Mouse (Mus musculus): ENCODE data around the gene Efcab6. TPM values are rescaled to one million over a fixed set of nuclear protein-coding genes. Genes with fewer than 3 reads are reported as not detected.
A peak's percentile ranks its signal among the peaks of the same experiment; 100 is the strongest.

Gene Efcab6
- total RNA-seq, 2 experiments from 2014 or later, result 13.0 to 13.7 TPM

DNA sequence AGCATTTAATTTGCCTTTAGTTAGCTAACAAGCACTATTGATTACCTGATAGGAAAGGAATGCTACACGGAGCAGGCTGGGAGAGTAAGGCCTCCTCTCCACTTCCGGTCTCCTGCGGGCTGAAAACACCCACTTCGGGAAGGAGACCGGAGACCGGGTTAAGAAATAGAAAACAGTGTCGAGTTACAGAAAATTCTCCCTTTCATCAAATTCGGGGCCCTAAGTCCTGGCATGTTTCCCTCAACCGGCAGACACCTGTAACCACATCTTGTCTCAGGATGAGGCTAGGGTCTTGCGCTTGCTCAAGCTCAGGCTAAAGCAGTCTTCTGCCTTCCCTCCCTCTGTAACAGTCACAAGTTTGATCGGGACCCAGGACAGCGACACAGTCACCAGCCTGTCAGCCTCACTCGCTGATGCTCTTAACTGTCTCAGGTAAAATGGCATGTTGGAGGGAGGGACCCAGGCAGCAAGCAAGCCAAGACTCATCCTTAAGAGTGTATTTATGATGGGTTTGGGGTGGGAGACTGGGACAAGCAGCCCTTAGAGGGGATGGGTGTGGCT lies 5.0 kb upstream of the Efcab6 start:
- intact Hi-C loops (cut with DNase I), result loop anchor here (5.0 kb wide), 1 partner anchor 308 kb away; no protein-coding TSS in a partner anchor
- DNase-seq (ENCODE audit: low spot score in 2 of 2), result peak in 1 of 2 experiments; percentile 3

DNA sequence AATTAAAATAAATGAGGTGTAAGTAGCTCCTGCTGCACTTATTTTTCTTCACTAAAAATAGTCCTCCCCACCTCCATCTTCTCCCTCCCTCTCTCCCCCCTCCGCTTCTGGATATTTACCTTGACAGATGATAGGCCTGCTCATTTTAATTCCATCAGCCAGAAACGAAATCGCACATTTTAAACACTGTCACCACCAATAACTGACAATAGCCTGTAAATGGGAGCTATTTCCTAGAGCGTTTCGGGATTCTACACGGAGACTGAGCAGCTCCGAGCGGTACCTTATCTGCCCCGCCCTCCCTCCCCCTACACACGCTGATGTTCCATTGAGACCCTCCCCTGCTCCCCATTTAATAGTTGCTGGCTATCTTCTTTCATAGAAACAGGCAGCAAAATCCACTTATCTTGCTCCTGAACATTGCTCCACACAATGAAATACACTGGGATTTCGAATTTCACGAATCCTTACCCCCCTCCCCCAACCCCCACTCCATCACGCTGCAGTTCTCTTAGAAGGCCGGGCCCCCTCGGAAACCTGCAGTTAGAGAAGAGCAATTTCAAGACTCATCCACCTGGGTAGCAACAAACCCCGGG lies 4.4 kb upstream of the Efcab6 start:
- DNase-seq (ENCODE audit: low spot score in 2 of 2), result no peak
- intact Hi-C loops (cut with DNase I), result loop anchor here (5.0 kb wide), 1 partner anchor 307 kb away; no protein-coding TSS in a partner anchor

- intact Hi-C loops (cut with DNase I), result no loop called here
Observed at GRCm38 (mm10) chr15:84065701-84066100, 522 bp upstream of the Efcab6 start.

DNA sequence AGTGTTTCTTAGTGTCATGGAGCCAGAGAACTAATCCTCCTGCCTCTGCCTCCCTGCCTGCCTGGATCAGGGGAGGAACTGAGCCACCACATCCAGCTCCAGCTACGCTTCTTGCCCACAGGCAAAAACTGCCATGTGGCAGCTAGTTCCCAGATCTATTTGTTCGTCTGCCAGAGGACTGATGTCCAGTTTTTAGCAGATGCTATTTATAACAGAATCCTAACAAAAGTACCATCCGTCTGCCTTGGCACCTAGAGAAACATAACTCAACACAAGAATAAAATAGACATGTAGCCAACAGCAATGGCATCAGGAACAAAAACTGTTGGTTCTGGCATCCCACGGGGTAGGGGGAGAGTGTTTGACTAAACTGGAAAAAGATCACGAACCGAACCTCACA lies 6.3 kb downstream of the Efcab6 start:
- intact Hi-C loops (cut with DNase I), result no loop called here
- DNase-seq (ENCODE audit: low spot score in 2 of 2), result no peak

More at GRCm38 (mm10) chr15:84065701-84066100, 522 bp upstream of the Efcab6 start:
- no peak for DNase-seq (ENCODE audit: low spot score in 2 of 2)

- intact Hi-C loops (cut with DNase I), result no loop called here
- DNase-seq (ENCODE audit: low spot score in 2 of 2), result no peak
Observed at GRCm38 (mm10) chr15:84056083-84056482, 9.1 kb downstream of the Efcab6 start.

DNA sequence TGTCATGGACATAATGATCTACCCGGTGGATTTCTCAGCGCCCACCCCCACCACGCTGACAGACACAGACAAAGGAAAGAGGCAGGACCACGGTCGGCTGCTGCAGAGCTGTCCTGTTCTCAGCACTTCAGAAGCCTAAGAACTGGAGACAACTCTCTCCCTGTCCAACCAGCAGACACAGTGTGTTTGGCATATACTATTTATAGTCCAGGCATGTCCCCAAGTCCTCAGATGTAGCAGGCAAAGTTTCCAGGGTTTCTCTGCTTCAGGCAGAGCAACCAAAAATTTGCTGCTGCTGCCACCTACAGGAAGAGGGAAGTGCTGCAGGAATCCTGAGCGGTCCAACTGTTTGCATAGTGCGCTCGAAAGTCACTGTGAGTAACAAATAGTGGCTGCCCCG lies 11.3 kb downstream of the Efcab6 start:
- intact Hi-C loops (cut with DNase I), result loop anchor here (2.0 to 5.0 kb wide), 4 partner anchors 97 to 392 kb away; no protein-coding TSS in a partner anchor
- peak; percentile 73 to 86 for DNase-seq (ENCODE audit: low spot score in 2 of 2)

DNA sequence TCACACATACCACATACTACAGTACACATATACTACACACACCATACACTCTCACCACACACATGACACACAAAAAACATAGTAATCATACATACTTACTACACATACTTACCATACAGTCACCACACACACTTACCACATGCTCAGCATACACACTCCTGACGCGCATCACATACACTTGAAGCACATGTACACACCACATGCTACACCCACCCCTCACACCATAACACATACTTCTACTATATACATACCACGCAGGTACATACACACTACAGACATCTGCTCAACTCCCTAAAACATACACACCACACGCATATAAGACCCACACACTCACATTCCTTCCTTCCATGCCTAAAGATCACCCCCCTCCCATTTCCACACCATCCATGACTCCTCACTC lies 11.9 kb downstream of the Efcab6 start:
- intact Hi-C loops (cut with DNase I), result loop anchor here (5.0 kb wide), 2 partner anchors 96 to 391 kb away; no protein-coding TSS in a partner anchor
- no peak for DNase-seq (ENCODE audit: low spot score in 2 of 2)

- intact Hi-C loops (cut with DNase I), result loop anchor here (5.0 kb wide), 2 partner anchors 95 to 390 kb away; no protein-coding TSS in a partner anchor
- peak in 1 of 2 experiments; percentile 46 for DNase-seq (ENCODE audit: low spot score in 2 of 2)
Observed at GRCm38 (mm10) chr15:84052390-84052789, 12.8 kb downstream of the Efcab6 start.

DNA sequence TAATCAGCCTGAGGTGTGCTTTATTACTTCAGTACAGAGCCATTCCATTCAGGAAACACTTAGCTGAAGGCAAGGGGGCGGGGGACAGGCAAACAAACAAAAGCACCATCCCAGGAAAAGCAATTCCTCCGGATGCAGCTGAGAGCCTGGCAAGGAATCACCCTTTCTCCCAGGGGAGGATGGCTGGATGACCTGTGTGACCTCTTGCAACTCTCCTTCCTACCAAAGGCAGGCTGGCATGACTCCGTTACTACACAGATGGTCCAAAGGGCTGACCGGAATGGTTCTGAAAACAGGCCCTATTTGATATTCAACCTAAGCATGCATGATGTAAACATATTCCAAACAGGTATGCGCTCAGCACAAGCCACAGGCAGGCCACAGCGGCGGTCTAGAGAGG lies 15.6 kb downstream of the Efcab6 start:
- no peak for DNase-seq (ENCODE audit: low spot score in 2 of 2)
- intact Hi-C loops (cut with DNase I), result no loop called here

- intact Hi-C loops (cut with DNase I), result no loop called here
Observed at GRCm38 (mm10) chr15:84045562-84045961, 19.6 kb downstream of the Efcab6 start.

DNA sequence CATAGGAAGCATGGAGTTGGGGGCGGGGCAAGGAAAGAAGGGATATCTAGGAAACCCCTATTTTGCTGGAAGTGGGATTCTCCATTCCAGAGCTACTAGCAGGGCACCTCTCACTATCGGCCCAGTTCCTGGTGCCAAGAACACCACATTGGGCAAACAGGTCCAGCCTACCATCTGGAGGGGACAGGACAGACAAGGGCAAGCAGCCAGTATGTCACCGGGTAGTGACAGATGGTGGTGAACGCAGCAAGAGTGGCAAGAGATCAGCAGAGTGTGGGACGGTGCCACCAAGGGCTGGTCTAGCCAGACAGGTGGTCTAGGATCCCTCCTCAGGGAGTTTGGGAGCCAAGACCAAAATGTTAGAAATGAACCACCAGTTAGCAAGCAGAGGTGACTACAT lies 28.1 kb downstream of the Efcab6 start:
- intact Hi-C loops (cut with DNase I), result no loop called here

More at GRCm38 (mm10) chr15:84045562-84045961, 19.6 kb downstream of the Efcab6 start:
- DNase-seq (ENCODE audit: low spot score in 2 of 2), result no peak

GRCm38 (mm10) chr15:84025651-84026050 lies 39.5 kb downstream of the Efcab6 start:
- intact Hi-C loops (cut with DNase I), result no loop called here
- DNase-seq (ENCODE audit: low spot score in 2 of 2), result no peak

More for the DNA sequence above, 28.1 kb downstream of the Efcab6 start:
- DNase-seq (ENCODE audit: low spot score in 2 of 2), result no peak

DNA sequence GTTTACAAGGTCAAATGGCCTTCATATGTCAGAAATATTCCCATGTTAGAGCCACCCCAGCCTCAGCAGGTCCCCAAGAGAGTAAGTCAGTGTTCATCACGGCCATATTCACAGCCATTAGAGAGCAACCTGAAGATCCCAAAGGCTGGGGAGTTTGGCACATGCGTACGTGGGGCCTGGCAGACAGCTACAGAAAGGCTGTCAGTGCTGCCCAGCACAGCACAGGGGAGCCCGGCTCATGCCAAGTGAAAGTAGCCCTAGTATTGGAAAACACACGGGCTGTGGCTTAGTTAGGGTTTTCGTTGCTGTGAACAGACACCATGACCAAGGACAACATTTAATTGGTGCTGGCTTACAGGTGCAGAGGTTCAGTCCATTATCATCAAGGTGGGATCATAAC lies 40.3 kb downstream of the Efcab6 start:
- no peak for DNase-seq (ENCODE audit: low spot score in 2 of 2)

DNA sequence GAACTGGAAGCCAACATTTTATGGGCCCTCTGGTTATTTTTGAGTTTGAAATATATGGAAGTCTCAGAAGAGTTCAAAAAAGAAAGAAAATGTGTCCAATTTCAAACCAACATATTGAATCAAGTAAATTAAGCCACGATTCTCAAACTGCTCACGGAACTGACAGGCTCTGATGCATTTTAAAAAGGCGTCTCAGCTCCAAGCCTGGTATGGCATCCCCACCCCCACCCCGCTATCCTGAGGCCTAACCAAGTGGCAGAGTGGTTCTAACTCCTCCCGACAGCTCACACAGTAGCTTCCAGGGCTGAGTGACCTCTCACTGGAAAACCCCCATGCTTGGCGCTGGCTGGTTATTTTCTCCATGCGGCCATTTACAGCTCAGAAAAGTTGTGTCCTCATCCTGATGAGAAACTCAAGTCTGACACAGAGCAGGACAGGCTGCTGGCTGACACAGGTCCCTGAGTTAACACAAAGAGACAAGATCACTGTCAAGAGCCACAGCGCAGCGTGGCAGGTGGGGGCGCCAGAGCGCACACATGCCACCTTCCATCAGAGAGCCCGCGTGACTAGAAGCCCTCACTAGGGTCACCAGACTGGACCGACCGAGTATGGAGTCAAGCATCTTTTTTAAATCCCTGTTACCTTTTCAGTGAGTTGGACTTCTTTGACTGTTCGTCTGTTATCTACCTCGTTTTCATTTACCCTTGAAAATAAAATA lies 55.7 kb downstream of the Efcab6 start:
- intact Hi-C loops (cut with DNase I), result no loop called here
- no peak for DNase-seq (ENCODE audit: low spot score in 2 of 2)

More for the DNA sequence above, 40.3 kb downstream of the Efcab6 start:
- intact Hi-C loops (cut with DNase I), result no loop called here

DNA sequence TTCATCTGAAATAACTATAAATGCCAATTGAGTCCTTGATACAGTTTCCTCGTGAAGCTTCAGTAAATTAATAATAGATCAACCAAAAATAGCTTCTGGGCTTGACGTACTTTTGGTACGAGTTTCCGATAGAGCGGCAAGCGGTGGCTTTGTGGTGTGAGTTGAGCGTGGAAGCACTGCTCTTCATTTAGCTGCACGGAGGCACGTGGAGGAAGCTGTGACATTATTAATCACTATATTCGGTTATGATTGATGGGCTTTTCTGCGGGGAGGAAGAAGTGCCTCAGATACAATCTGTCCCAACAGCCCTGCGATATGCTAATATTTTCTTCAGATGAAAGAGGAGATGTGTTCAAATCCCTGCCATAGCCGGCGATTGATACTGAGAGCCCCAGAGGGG lies 60.9 kb downstream of the Efcab6 start:
- intact Hi-C loops (cut with DNase I), result no loop called here
- no peak for DNase-seq (ENCODE audit: low spot score in 2 of 2)

DNA sequence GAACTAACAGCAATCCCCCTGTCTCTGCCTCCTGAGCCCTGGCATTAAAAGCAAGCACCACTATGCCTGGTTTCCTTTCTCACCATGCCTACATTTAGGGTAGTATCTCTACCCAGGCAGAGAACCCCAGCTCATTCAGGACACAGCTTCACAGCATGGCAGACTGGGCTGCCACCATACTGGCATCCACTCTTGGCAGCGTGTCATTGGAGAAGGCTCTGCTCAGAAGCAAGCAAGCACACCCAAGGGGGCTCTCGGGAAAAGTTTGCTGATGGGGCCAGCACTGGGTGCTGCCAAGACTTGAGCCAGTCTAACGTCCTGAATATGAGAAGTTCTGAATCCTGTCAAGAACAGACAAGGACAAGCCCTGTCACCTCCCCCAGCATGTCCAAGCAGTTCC lies 66.1 kb downstream of the Efcab6 start:
- DNase-seq (ENCODE audit: low spot score in 2 of 2), result no peak
- intact Hi-C loops (cut with DNase I), result no loop called here

DNA sequence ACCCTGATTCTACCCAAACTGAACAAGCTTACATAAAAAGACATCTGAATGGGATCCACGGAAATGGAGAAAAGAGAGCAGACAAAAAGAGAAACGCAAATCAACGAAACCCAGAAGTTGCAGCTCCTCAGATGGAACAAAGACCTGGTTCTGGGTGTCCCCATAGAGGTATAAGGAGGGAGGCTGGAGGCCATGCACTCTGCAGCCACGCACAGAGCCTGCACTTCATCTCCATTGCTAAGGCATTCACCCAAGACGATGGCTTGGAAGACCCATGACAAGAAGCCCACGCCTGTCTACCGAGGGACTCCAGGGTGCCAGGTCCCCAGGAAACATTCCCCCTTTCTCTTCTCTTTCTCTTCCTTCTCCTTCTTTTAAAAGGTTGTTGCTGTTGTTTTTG lies 66.6 kb downstream of the Efcab6 start:
- no peak for DNase-seq (ENCODE audit: low spot score in 2 of 2)
- intact Hi-C loops (cut with DNase I), result no loop called here

- intact Hi-C loops (cut with DNase I), result no loop called here
- DNase-seq (ENCODE audit: low spot score in 2 of 2), result peak; percentile 62 to 70
Observed at GRCm38 (mm10) chr15:83998115-83998514, 67.1 kb downstream of the Efcab6 start.

DNA sequence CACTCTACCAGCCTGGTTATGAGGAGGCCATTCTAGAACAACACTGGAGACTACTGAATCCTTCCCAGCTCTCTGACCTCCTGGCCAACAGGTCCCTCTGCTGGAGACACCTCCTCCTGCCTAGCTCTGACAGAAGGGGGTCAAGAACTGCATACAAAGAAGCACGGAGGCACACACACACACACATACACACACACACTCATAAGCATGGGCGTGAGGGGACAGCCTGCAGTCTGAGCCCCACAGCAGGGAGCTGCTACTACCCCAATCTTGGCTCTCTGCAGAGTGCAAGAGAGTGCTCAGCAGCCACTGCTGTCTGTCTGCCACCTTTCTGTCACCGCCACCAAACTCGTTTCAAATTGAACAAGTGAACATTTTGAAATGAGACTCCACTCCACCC lies 67.6 kb downstream of the Efcab6 start:
- no peak for DNase-seq (ENCODE audit: low spot score in 2 of 2)
- intact Hi-C loops (cut with DNase I), result no loop called here

DNA sequence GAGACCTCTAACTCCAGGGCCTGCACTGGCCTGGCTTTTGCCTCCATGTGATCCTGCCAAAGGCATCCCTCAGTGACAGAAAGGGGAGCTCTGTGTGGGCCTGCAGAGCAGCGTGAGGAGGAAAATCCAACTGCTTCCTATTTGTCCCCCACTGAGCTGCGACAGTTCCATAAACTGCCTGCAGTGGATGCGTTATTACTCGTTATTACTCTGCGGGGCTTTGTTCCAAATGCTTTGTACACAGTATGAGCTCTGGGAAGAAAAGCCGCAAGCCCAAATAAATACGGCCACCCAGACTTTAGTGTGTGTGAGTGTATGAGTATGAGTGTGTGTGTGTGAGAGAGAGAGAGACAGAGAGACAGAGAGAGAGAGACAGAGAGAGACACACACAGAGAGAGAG lies 68.3 kb downstream of the Efcab6 start:
- no peak for DNase-seq (ENCODE audit: low spot score in 2 of 2)
- intact Hi-C loops (cut with DNase I), result no loop called here

DNA sequence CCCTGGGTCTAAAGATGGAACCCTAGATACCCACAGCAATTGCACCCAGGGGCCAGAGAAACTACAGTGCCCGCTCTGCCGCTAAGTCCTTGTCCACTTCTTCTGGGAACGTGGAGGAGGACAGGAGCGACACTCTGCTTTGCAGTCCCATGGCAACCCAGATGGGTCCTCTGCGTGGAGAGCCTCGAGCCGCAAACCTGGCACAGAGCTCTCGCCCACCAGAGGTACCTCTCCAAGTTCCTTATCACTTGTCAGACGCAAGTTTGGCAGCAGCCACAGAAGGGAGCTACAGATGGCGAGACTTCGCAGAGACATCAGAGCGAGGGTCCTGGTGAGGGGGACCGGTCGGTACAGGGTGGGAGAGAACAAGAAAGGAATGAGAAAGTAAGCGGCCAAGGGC lies 73.0 kb downstream of the Efcab6 start:
- intact Hi-C loops (cut with DNase I), result no loop called here
- peak in 1 of 2 experiments; percentile 55 for DNase-seq (ENCODE audit: low spot score in 2 of 2)
